Mouse (Mus musculus): ENCODE measurements around the gene Cfhr1.

GRCm38 (mm10) chr1:139548536-139548935 is 11.5 kb downstream of the Cfhr1 start:
- no peak for TF ChIP-seq CTCF (IDR thresholded peaks at IDR 0.05; ENCODE audit: borderline replicate concordance, insufficient read depth, low read length)
- TF ChIP-seq POLR2A (IDR thresholded peaks at IDR 0.05; ENCODE audit: low read depth, low read length): no peak
